Mouse (Mus musculus) right cerebral cortex, postnatal 4 days (tissue): ENCODE data around the gene Serpinb6a.
"Not testable (repeated sequence)": the region's sequence is repeated elsewhere in the genome, so short reads cannot be mapped to it uniquely, and the experiment has no call there.

Source experiments
- DNase-seq: peaks from one replicate; pipeline ENCODE4 v3.0.0-alpha.2; 2022

Serpinb6a gene

GRCm38 (mm10) chr13:33966574-33966973 is 36.0 kb downstream of the Serpinb6a start:
- no peak for DNase-seq

DNA sequence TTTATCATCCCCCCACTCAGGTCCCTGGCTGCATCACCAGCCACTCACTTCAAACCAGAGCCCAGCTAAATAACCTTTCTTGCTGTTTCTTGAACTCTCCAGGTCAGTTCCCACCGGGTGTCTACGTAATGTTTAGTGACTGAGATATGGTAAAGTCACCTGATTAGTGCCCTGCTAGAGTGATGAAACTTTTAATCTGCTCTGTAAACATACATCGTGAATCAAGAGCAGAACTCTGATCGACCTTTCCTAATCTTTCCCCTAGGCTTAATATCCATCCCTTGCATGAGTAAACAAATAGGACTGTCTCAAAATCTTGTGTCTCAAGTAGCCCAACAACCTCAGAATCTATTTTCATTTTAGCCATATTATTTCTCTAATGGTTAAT is 36.6 kb downstream of the Serpinb6a start:
- no peak for DNase-seq

DNA sequence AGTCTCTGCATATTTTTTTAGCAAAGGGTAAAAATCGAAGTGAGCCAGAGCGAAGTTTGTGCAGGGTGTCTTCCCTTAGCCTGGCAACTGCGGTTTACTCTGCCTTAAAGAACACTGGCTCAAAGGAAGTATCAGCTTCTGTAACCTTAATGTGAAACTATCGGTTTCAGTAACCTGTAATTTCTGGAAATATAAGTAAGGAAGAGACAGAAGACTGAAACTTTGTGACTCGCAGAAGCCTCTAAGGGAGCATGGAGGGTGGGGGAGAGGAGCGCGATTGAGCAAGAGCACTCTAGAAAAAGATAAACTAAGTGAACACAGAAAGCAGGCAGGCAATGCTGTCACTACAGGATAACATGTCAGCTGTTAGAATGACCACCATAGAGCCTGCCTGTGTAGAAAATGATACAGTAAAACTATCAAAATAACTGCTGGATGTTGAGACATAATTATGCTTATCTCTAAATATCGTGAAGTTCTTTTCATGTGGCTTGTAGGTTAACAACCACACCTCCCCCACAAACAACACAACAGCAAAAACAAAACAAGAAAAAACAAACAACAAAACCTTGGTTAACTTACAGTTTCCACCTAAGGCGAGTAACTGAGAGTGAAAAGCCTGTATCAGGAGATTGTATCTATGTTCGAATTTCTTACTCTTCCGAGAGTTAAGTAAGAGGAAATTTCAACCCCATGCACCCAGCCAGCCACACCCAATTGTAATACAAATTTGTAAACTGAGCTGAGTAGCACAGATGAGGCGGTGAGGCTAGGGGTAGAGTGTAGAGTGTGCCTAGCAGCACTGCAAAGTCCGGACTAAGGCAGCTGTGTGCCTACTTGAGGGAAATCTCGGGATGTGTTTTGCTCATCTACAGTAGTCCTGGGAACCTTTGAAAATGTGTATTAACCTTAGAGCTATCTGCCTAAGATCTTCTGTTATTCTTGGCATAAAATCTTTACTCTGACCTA is 37.3 kb downstream of the Serpinb6a start:
- DNase-seq, result no peak

DNA sequence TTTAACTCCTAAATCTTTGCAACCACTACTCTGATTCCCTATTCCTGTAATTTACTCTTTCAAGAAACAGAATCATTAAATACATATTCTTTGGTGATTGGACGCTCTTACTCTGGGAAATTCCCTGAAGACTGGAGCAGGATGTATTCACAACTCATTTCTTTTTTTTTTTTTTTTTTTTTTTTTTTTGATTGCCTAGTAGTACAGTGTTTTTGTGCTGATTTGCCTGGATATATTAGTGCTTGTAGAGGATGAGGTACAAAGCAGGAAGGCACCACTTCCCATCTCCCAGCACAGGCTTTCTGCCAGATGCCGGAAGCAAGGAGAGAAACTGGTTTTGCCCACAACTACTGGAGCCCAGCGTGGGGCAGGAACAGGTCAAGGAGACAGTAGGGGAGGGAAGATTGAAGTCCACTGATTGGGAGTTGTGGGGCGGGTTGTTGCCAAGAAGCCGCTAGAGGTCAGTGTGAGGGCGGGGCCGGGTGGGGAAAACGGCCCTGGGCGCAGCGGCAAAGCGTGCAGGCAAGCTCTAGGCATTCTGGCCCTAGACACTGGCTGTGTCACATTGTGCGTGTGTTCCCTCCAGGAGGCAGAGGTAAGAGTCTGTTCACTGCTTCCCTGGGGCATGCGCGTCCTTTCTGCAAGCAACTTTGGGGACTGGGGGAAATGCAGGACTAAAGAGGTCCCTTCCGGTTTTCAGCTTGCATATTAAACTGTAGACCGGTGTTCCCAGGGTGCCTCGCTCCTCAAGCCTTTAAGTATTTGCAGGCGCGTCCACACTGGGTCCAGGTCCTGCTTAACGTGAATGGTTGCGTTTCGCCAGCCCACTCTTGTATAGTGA is 38.2 kb downstream of the Serpinb6a start, which contains the start of gene Nqo2:
Gene Nqo2, plus strand, starts transcription at position 482 of the 841 bp plus-strand sequence.
- DNase-seq, result peak; percentile 53

DNA sequence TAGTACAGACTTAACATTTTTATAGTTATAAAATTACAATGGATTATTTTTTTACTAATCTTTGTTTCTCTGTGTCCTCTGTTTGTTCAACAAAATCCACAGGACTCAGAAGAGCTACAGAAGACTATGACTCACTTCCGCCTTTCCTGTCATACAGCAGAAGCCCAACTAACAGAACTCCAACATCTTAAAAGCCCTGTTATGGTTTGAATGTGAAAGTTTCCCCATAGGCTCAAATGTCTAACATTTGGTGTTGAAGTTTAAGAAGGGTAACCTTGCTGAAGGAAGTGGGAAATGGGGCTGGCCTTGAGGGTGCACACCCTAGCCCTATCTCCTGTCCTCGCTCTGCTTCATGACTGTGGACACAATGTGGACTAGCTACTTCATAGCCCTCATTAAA is 42.8 kb downstream of the Serpinb6a start:
- no peak for DNase-seq

GRCm38 (mm10) chr13:33956571-33957421 is 45.8 kb downstream of the Serpinb6a start:
- no peak for DNase-seq

DNA sequence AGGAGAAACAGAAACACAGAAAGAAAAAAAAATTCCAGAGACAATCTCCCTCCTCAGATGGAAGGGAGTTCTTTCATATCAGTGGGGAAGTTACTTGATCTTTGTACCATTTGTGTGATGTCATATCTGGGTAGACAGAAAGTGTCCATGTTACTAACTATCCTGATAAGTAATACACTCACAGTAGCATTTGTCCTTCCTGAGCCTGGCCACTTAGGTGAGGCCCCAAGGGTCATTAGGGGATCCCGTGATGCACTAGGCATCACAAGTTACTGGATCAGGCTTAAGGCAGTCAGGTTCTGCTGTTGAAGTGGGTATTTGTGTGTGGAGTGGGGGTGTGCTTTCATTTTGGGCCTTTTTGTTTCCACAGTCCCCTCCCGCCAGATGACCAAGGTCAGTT is 49.6 kb downstream of the Serpinb6a start:
- no peak for DNase-seq

DNA sequence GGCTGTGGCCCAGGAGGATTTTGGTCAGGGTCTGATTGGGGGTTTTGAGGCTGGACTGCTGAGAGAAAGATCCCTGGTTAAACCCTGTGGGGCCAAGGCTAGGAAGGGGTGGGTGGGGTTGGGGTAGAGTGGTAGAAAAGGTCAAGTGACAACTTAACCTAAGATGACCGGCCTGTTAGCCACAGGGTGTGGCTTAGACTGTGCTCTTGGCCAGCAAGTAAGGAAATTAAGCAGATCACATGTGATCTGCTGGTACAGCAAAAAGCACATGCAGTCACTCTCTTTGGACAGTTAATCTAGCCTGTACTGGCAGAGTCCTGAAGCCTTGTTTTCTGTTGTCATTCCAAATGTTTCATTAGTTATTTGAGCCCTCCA is 50.5 kb downstream of the Serpinb6a start:
- no peak for DNase-seq

DNA sequence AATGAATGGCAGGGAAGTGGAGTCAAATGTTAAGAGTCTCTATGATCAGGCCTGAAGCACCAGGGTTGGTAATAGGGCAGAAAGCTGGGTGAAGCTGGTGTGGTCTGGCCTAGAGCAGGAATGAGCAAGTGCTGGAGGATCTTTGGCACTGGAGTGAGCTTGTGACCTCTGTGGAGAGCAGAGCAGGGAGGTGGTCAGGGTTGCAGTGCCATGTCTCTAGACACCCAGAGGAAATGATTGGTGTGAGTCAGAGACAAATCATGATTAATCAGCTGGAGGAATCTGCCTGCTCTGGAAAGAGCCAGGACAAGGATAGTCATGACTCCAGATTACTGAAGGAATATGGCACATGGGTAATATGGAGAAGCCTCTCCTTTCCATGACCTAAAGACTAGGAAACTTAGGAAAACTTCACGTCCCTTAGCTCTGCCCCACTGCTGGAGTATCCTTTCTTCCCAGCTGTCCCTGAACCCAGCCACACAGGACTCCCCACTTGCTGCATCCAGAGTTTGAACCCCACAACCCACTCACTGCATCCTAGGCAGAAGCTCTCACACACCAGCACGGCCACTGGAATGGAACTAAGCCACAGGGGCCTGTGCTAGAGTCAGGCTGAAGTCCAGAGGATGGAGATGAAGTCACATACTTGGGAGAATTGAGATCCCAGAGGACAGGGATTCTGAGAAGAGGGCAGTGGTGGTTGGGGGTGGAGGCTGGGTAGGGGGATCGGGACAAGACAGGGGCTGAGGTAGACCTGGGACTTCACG is 51.1 kb downstream of the Serpinb6a start:
- DNase-seq, result no peak

- peak; percentile 21 for DNase-seq
These were observed 60.3 kb downstream of the Serpinb6a start for GRCm38 (mm10) chr13:33942212-33942779.

GRCm38 (mm10) chr13:33941288-33941808 is 61.2 kb downstream of the Serpinb6a start:
- no peak for DNase-seq

DNA sequence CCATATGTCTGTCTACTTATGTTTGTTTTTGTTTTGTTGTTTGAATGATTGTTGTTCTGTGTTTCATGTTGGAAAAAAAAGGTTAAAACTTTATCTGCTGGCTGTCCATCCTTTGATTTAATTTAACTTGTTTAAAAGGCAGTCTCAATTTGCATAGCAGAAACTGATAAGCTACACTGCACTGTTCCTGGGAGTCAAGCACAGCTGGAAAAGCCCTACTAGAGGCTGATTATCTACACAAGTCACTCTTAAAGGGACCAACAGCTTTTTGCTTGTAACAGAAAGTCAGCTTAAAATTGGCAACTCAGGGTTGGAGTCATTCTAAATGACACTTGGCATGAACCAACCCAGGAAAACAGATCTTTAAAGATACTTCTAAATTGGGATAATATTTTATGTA is 65.0 kb downstream of the Serpinb6a start:
- DNase-seq, result not testable (repeated sequence)

DNA sequence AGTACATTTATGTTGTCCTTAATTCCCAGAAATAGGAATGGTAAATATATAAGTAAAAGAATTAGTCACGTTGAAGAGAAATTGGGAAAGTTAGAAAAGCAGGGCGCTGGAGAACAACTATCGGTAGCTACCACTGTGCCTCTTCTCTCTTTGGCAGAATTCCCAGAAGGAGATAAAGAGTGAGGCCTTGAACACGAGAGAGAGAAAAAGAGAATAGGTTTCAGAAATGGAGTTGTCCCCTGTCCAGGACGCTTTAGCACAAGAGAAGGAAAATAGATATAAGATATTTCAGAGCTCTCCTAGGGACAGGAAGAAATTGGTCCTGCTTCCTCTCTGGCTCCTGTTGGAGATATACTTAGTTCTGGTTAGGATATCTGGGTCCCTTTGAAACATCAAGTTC is 65.4 kb downstream of the Serpinb6a start:
- DNase-seq, result no peak

GRCm38 (mm10) chr13:33935465-33936181 is 67.0 kb downstream of the Serpinb6a start:
- DNase-seq, result peak; percentile 44

DNA sequence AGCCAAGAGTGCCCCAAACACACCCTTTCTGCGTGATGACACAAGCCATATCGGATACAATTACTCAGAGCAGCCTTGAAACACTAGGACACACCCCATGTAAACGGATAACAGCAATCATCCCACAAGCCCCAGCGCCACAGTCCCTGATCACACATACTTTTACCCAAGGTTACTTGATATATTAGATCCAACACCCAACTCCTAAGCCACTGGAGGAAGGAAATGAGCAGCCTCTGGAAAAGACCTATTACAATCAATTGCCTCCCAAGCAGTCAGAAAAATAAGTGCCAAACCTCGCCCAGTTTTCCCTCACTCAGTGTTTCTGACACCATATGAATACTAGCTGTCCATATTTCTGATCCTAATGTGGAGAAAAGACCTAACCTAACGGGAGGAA is 67.9 kb downstream of the Serpinb6a start:
- no peak for DNase-seq

GRCm38 (mm10) chr13:33930912-33931311 is 71.7 kb downstream of the Serpinb6a start:
- DNase-seq, result no peak

DNA sequence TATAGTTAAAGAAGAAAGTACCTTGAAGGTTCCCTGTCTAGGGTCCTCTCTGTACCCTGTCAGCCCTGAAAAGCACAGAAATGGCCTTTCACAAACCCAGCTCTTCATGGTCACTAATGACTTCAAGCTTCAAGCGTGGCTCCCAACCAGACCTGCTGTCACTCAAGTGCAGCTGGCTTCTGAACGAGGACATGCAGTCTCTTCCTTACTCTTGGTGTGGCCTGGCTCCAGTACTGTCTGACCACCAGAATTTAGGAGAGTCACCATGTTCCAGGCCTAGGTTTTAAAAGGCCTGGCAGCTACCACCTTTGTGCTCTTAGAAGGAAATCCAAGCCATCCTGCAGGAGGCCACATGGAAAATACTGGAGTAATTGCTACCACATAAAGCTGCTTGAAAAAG is 72.3 kb downstream of the Serpinb6a start:
- no peak for DNase-seq

DNA sequence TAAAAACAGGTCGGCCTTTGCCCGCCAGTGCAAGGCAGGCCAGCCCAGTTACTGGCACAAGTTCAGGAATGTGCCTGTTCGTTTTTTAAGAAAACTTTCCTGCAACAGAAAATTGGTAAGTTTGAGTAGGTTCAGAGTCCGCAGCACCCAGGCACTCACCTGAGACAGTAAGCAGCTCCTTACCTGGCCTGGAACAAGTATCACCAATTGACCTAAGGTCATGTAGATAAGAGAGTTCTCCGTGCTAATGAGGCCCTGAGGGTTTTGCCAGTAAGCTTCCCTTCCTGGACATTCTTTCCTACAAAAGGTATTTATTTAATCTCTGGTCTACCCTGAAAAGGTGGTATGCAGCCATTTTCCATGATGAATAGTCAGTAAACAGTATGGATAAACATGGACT is 80.9 kb downstream of the Serpinb6a start:
- DNase-seq, result no peak

DNA sequence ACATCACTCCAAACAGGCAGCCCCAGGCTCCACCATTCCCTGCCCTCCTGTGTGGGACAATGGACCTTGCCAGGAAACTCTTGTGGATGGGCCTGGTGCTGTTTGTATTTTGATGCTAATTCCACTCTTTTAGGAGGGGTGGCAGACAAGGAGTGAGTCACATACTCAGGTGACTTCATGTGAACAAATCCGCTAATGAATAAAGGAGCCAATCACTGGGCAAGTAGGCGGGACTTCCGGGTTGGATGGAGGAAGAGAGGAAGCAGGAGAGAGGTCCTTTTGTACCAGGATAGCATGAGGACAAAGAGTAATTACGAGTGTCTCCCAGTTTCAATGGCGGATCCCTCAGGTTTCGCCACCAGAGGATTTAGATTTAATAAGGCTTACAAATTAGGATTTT is 81.6 kb downstream of the Serpinb6a start:
- no peak for DNase-seq

DNA sequence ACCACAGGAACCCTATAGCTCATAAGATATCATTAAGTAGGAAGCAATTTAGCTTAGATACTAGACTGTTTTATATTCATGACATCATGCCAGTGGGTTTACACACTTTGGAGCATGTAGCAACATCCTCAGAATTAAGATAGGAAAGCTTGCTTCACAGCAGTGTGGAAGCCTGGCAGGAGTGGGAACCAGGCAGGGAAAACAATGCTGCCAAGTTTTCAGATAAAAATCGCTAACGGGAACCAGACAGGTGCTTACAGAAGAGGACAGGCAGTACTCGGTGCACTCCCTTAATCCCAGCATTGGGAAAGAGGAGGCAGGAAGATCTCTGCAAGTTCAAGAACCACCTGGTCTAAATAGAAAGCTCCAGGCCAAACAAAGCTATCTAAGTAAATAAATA is 95.8 kb downstream of the Serpinb6a start:
- DNase-seq, result no peak
